Mouse (Mus musculus) lung, postnatal 36 days (tissue): ENCODE measurements at regions not wholly inside any gene's neighbourhood (a gene's known extent, or its start where the extent isn't known, plus 50 kb on each side); places are given as distances from the start of the nearest gene placed in this dataset.
A peak's percentile ranks its signal among the peaks of the same experiment; 100 is the strongest.

Experiments used
- DNase-seq: peaks from one replicate; pipeline ENCODE4 v3.0.0; 2022; ENCODE audit warnings: mixed read lengths

GRCm38 (mm10) chr4:10786701-10787100 is 87.6 kb upstream of the 2610301B20Rik start:
- no peak for DNase-seq

DNA sequence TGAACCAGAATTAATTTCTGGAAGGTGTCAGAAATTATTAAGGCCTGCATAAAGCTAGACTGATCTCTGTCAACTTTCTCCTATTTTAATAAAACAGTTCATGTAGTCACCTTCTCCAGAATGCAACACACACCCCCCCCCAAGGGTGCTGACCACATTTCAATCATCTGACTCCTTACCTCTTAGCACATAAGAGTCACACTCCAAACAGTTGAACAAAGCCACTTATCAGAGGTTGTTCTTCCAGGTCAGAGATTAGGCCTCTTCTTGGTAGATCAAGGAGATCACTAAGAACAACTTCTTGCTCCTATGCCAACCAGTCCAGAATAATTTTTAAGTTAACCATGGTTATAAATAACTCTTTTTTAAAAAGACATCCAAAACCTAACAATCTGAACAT is 86.0 kb upstream of the 2610301B20Rik start:
- peak; percentile 77 for DNase-seq

DNA sequence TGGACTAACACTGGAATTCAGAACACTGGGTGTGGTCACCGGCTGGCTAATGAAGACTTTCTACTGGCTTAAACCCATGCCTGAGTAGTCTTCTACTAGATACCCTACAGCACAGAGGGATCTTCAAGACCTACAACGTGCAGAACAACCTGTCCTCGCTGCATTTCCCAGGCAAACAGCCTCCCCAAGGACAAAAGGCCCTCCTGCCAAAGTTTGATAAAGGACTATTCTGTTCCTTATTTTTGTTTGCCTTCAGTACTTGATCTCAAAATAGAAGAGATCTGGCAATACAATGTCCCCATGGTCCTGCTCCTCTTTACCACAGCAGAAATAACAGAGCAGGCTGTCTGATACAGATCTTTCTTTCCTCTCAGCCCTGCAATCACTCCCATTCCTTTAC is 85.2 kb upstream of the 2610301B20Rik start:
- DNase-seq, result no peak

DNA sequence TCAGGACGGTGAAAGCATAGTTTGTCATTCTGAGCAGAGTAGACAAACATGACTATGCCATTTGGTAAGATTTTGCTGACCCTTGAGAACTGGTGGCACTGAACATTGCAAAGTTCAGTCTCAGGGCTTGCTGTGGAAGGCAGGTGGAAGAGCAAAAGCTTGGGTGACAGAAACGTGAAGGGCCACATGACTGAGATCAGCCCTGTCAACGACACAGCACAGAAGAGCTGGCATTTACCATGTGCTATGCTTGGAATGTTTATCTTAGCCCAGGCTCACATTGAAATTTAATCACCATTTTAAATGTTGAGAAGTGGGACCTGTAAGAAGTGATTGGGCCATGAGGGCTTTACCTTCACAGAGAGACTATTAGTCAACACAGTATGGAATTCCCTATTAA is 81.7 kb upstream of the 2610301B20Rik start:
- DNase-seq, result no peak

DNA sequence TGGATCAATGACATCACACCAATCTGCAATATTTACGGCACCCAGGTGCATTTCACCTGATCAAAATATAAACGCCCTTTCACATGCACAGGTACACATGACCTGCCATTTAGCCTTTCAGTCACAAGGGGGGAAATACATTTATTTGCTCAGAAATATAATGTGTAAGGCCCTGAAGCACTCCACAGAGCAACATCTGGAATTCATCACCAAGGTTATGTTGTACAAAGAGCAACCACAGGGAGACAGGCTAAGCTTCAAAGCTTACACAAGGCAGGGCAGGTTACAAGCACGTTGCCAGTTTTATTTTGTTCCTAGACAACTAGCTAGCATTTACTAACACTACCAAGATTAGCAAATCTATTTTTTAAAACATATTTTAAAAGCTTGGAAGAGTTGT is 79.8 kb upstream of the 2610301B20Rik start:
- DNase-seq, result no peak

- no peak for DNase-seq
These were observed 73.3 kb upstream of the 2610301B20Rik start for GRCm38 (mm10) chr4:10800780-10801553.

DNA sequence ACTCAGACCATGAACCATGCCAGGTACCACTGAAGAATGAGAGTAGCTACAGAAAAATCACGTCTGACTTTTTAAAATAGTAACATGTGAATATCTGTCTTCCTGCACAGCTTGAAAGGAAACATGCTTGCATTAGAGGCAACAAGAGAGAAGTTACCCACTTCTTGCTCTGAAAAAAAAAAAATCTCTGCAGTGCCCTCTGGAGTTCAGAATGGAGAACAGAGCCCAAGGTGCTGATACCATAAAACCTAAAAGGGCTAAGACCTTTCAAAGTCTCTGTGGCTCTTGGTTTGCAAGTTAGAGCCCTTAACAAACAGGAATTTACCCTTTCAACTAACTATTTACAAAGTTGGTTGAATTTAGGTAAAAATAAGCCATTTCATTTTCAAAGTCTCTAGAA is 69.6 kb upstream of the 2610301B20Rik start:
- peak; percentile 38 for DNase-seq

GRCm38 (mm10) chr4:10807260-10807659 is 67.0 kb upstream of the 2610301B20Rik start:
- DNase-seq, result no peak

DNA sequence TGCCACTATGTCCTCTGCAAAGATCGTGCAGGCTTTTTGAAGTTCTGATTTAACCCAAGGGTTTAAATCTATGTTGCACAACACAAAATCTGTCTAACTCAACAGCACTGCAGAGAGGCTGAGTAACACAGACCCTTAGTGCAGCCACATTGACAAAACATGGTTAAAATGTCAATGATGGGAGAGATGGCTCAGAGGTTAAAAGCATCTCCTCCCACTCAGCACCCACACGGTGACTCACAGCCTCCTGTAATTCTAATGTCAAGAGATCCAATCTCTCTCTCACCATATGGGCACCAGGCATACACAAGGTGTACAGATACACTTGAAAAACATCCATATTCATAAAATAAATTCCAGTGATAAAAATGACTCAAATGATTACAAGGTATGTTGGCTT is 61.4 kb upstream of the 2610301B20Rik start:
- DNase-seq, result no peak
